Mouse (Mus musculus) midbrain, embryonic 11.5 days (tissue): Measurements from ENCODE around the gene Polr2c. TPM values are rescaled to one million over a fixed set of nuclear protein-coding genes. Genes with fewer than 3 reads are reported as not detected.

ENCODE experiments used
- ATAC-seq: fragments of 200-750 bp; cut with Nextera tagmentation; 2 replicates; pipeline ENCODE4 v1.8.0; 2017; ENCODE audit warnings: moderate TSS enrichment, moderate library complexity; ENCODE audit not compliant: low FRiP score
- DNase-seq: peaks from one replicate; pipeline ENCODE4 v3.0.0; 2015; ENCODE audit warnings: low spot score; ENCODE audit errors: missing footprints
- H3K27ac ChIP-seq: fragments of 300-500 bp; sonication (generic); 2 replicates; pipeline ENCODE4 v1.5.1; 2014; ENCODE audit warnings: low read depth, low read length
- H3K27me3 ChIP-seq: fragments of 300-500 bp; sonication (generic); 2 replicates; pipeline ENCODE4 v1.6.1; 2014; ENCODE audit warnings: mild to moderate bottlenecking, low read length, moderate library complexity, mixed read lengths; ENCODE audit not compliant: control insufficient read depth, insufficient read depth
- H3K36me3 ChIP-seq: fragments of 300-500 bp; sonication (generic); 2 replicates; pipeline ENCODE4 v1.6.1; 2014; ENCODE audit warnings: mild to moderate bottlenecking, low read length, moderate library complexity, mixed read lengths; ENCODE audit not compliant: control insufficient read depth, insufficient read depth
- H3K4me1 ChIP-seq: fragments of 300-500 bp; sonication (generic); 2 replicates; pipeline ENCODE4 v1.6.1; 2014; ENCODE audit warnings: low read length; ENCODE audit not compliant: control insufficient read depth, insufficient read depth
- H3K4me2 ChIP-seq: fragments of 300-500 bp; sonication (generic); 2 replicates; pipeline ENCODE4 v1.6.1; 2014; ENCODE audit warnings: mild to moderate bottlenecking, moderate library complexity
- H3K4me3 ChIP-seq: fragments of 300-500 bp; sonication (generic); 2 replicates; pipeline ENCODE4 v1.5.1; 2014; ENCODE audit warnings: low read depth, low read length
- H3K9ac ChIP-seq: fragments of 300-500 bp; sonication (generic); 2 replicates; pipeline ENCODE4 v1.6.1; 2014; ENCODE audit warnings: low read length
- H3K9me3 ChIP-seq: fragments of 300-500 bp; sonication (generic); 2 replicates; pipeline ENCODE4 v1.6.1; 2016; ENCODE audit warnings: low read length; ENCODE audit not compliant: control insufficient read depth
- WGBS: fragments of 180-500 bp; shearing (Covaris S2); extraction: QIAGEN DNeasy Blood & Tissue Kit; methylation state at CpG from one replicate; pipeline ENCODE4 v1.1.7; 2014; 5-methylcytosine and 5-hydroxymethylcytosine counted together
- polyA plus RNA-seq: library from polyadenylated mRNA; unstranded; fragments of >200 nt; fragmentation: Nextera tagmentation; extraction: Ambion mirVana; gene quantifications from 2 replicates; pipeline ENCODE4 v1.2.1, GENCODE M21; 2014

Gene Polr2c
- polyA plus RNA-seq, 1 experiment from 2014 or later, result 160 TPM

GRCm38 (mm10) chr8:94872156-94872555 lies 14.9 kb downstream of the Polr2c start:
- 48% methylated on average over 3 of the region's 3 CpGs for WGBS
- Histone ChIP-seq H3K4me1 (peaks cover 17% of the 10 kb centered on the region), H3K4me3 (no peak overlapping the region), H3K9me3 (no peaks in the 10 kb centered on the region), H3K9ac (no peak overlapping the region), H3K4me2 (no peak overlapping the region), H3K27me3 (peaks cover 14% of the 10 kb centered on the region), H3K27ac (no peak overlapping the region), H3K36me3 (no peaks in the 10 kb centered on the region)
- DNase-seq, result no peak
- ATAC-seq, result no peak

DNA sequence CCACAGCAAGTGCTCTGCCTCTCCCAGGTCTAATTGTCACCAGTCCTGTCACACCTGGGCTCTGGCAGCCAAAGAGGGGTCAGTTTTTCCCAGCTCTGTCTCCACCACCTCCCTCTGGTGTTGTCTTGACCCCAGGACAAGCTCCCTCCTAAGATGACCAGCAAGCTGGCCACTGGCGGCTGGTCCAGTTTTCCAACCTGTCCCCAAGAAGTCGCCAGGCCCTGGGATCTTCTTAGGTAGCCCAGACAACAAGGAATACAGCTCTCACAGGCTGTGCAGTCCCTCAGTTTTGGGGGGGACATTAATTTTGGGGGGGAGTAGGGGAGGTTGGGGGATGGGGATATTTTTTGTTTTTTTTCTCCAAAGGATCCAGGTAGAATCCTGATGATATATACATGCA lies 15.3 kb downstream of the Polr2c start:
- Histone ChIP-seq H3K9ac (no peak overlapping the region), H3K4me1 (peaks cover 17% of the 10 kb centered on the region), H3K27ac (no peak overlapping the region), H3K4me3 (no peak overlapping the region), H3K9me3 (no peaks in the 10 kb centered on the region), H3K27me3 (peaks cover 14% of the 10 kb centered on the region), H3K36me3 (no peaks in the 10 kb centered on the region), H3K4me2 (no peak overlapping the region)
- WGBS, result 62% methylated on average over 2 of the region's 2 CpGs
- ATAC-seq (no peak), DNase-seq (no peak)

DNA sequence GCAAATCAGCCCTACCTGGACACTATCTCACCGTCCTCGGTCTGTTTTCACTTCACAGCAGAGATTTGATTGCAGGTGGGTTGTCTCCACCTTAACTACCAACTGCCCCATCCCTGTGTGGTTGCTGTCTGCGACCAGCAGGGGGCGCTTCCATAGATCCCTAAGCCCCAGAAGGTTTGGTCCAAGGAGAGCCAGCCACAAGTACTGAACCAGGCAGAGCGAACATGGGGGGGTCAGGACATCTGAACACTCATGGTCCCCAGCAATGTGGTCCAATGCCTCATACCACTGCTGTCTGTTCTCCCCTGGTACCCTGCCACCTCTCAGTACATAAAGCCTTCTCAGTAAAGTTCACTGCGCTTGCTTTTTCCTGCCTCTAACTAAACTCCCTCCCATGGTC lies 17.1 kb downstream of the Polr2c start:
- H3K27me3 ChIP-seq, result peaks cover 14% of the 10 kb centered on the region
- peaks cover 17% of the 10 kb centered on the region for H3K4me1 ChIP-seq
- 15% methylated on average over 6 of the region's 6 CpGs for WGBS
- DNase-seq, result peak; percentile 96
- no peaks in the 10 kb centered on the region for H3K36me3 ChIP-seq
- no peak overlapping the region; the same call in 1 of the 2 replicates for H3K4me3 ChIP-seq
- H3K27ac ChIP-seq, result no peak overlapping the region
- no peaks in the 10 kb centered on the region for H3K9me3 ChIP-seq
- H3K4me2 ChIP-seq, result no peak overlapping the region
- no peak overlapping the region for H3K9ac ChIP-seq
- no peak for ATAC-seq

GRCm38 (mm10) chr8:94875096-94875870 lies 18.0 kb downstream of the Polr2c start:
- Histone ChIP-seq H3K36me3 (no peaks in the 10 kb centered on the region), H3K27ac (no peak overlapping the region), H3K9me3 (no peaks in the 10 kb centered on the region), H3K9ac (peak overlapping the region; percentile 60), H3K27me3 (peaks cover 14% of the 10 kb centered on the region), H3K4me3 (peak overlapping the region; percentile 57), H3K4me1 (peaks cover 17% of the 10 kb centered on the region), H3K4me2 (peak overlapping the region; percentile 97)
- ATAC-seq, result no peak
- 18% methylated on average over 17 of the region's 17 CpGs for WGBS
- peak; percentile 90 for DNase-seq

GRCm38 (mm10) chr8:94875871-94876150 lies 18.6 kb downstream of the Polr2c start:
- WGBS, result under 1% methylated on average over 14 of the region's 20 CpGs
- H3K27ac ChIP-seq, result no peak overlapping the region
- DNase-seq (peak; percentile 90), ATAC-seq (peak; percentile 47)
- H3K27me3 ChIP-seq, result peaks cover 14% of the 10 kb centered on the region
- peak overlapping the region; percentile 97 for H3K4me2 ChIP-seq
- H3K36me3 ChIP-seq, result no peaks in the 10 kb centered on the region
- peaks cover 13% of the 10 kb centered on the region for H3K4me1 ChIP-seq
- no peaks in the 10 kb centered on the region for H3K9me3 ChIP-seq
- peak overlapping the region; percentile 57 for H3K4me3 ChIP-seq
- peak overlapping the region; percentile 60 for H3K9ac ChIP-seq

DNA sequence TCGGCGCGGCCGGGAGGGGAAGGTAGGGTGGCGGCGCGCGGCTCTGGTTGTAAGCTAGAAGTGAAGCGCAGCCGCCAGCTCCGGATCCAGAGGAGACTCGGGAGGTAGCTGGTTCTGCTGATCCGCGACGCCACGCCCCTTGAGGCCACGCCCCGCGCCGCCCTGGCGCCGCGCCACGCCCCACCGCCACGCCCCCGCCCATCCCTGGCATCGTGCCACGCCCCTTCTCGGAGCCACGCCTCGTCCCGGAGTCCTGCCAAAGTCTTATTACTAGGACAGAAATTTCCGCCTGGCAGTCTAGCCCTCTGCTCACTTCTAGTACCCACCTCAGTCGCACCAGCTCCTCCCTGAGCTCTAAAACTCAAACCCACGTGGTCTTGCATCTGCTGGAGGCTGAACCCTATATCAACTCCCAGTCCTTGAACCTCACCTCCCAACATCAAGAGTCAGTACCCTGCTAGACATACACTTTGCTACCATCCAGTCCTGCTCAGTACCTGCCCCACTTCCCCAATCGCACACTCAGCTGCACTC lies 19.0 kb downstream of the Polr2c start, which contains the start of gene Dok4:
Gene Dok4, minus strand, starts transcription at position 134 of the 534 bp plus-strand sequence.
- peak within 1 kb of the TSS; percentile 57 for H3K4me3 ChIP-seq
- H3K36me3 ChIP-seq, result no peaks in the 10 kb centered on the region
- under 1% methylated on average over 36 of the region's 37 CpGs for WGBS
- H3K9me3 ChIP-seq, result no peaks in the 10 kb centered on the region
- peaks cover 14% of the 10 kb centered on the region for H3K27me3 ChIP-seq
- peak within 1 kb of the TSS; percentile 60 for H3K9ac ChIP-seq
- peaks cover 10% of the 10 kb centered on the region for H3K4me1 ChIP-seq
- peak within 1 kb of the TSS; percentile 97 for H3K4me2 ChIP-seq
- no peak within 1 kb of the TSS for H3K27ac ChIP-seq
- DNase-seq, result peak; percentile 98
- peak; percentile 81 for ATAC-seq

DNA sequence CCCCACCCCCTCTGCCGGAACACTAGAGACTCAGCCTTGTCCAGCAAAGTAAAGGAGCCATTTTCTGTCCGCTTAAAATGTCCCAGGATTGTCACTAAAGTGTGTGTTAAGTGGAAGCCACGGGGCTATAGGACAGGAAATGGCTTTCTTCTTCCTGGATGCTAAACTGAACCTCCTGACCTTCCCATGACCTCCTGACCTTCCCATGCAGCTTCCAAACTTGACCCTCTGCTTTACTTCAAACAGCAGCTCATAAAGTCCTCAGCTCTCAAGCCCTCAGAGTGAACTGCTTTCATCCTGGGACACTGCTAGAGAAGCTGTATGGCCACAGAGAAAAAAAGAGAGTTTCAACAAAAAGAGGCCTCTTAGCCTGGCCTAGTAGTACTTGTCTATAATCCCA lies 19.6 kb downstream of the Polr2c start:
- no peak for ATAC-seq
- 43% methylated on average over 3 of the region's 3 CpGs for WGBS
- Histone ChIP-seq H3K27ac (no peak overlapping the region), H3K27me3 (peaks cover 14% of the 10 kb centered on the region), H3K9ac (no peak overlapping the region), H3K9me3 (no peaks in the 10 kb centered on the region), H3K36me3 (no peaks in the 10 kb centered on the region), H3K4me1 (peaks cover 10% of the 10 kb centered on the region), H3K4me2 (no peak overlapping the region), H3K4me3 (no peak overlapping the region)
- DNase-seq, result peak; percentile 79

DNA sequence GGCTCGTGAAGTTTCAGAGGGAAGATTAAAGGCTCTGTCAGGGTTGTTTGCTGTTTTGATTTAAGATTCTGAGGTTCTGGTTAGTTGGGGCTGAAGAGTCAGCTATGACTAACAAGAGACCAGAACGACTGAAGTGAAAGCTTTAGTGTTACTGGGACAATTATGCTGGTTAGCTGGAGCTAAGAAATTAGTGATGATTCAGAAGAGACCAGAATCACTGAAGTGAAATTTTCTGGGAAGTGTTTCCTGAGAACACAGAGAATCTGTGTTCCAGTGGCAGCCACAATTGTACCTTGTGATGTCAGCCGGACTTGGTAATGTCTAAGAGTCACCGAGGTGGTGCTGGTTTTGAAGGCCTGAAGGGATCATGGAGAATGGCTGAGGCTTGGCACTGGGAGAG lies 23.5 kb downstream of the Polr2c start:
- DNase-seq (no peak), ATAC-seq (no peak)
- Histone ChIP-seq H3K27me3 (peaks cover 1% of the 10 kb centered on the region; the same call in 1 of the 2 replicates), H3K4me1 (peaks cover 2% of the 10 kb centered on the region; the same call in 1 of the 2 replicates), H3K27ac (no peak overlapping the region), H3K36me3 (no peaks in the 10 kb centered on the region), H3K9ac (no peak overlapping the region), H3K9me3 (no peaks in the 10 kb centered on the region), H3K4me3 (no peak overlapping the region), H3K4me2 (no peak overlapping the region)
- WGBS, result 79% methylated on average over 4 of the region's 4 CpGs

DNA sequence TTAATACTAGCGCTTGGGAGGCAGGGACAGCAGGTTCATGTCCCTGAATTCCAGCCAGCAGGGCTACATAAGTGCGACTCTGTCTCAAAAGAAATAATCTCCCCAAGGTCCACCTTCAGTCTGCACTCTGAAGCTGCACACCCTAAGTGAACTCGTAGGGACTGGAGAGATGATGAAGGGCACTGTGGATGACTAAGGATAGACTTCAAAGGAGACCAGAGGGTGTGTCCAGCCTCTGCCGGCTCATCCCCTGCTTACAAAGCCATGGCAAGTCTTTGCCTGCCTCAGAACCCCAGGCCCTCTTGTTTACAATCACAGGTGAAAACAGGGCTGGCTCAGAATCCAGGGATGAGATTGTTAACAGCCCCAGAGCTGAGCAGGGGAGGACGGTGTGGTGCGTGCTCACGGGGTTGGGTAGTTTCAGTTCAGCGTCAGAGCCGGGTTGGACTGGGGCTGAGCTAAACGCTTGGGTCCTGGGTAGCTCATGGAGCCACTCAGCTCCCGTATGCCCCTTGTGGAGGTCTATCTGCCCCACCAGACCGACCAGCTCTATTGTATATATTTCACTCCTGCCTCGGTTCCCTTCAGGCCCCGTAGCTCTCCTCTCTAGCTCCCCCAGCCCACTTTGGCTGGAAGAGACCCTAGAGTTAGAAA lies 31.3 kb downstream of the Polr2c start:
- ATAC-seq, result no peak
- 43% methylated on average over 14 of the region's 14 CpGs for WGBS
- DNase-seq, result no peak
- H3K9ac ChIP-seq, result no peak overlapping the region
- H3K4me3 ChIP-seq, result no peak overlapping the region
- H3K9me3 ChIP-seq, result no peaks in the 10 kb centered on the region
- H3K4me1 ChIP-seq, result no peaks in the 10 kb centered on the region
- no peaks in the 10 kb centered on the region for H3K27me3 ChIP-seq
- H3K4me2 ChIP-seq, result no peak overlapping the region
- H3K36me3 ChIP-seq, result no peaks in the 10 kb centered on the region
- no peak overlapping the region for H3K27ac ChIP-seq
